Mouse (Mus musculus) heart, adult 2 months (tissue): Measurements from ENCODE around the gene Acat3. TPM values are rescaled to one million over a fixed set of nuclear protein-coding genes. Genes with fewer than 3 reads are reported as not detected.
"Not testable (repeated sequence)": the region's sequence is repeated elsewhere in the genome, so short reads cannot be mapped to it uniquely, and the experiment has no call there.

Experiments used
- DNase-seq, 2 experiments: peaks; one replicate each; pipeline ENCODE4 v3.0.0; 2021
- H3K27ac ChIP-seq: fragments of 200-600 bp; 2 replicates; pipeline ENCODE4 v1.8.1; 2022
- H3K27me3 ChIP-seq: fragments of 200-500 bp; 2 replicates; pipeline ENCODE4 v1.6.1; 2012; ENCODE audit warnings: mild to moderate bottlenecking, low read length, inconsistent platforms, mixed read lengths; ENCODE audit not compliant: control insufficient read depth, insufficient read depth
- H3K36me3 ChIP-seq: fragments of 200-500 bp; 2 replicates; pipeline ENCODE4 v1.6.1; 2012; ENCODE audit warnings: low read length, inconsistent platforms; ENCODE audit not compliant: control insufficient read depth, insufficient read depth
- H3K4me1 ChIP-seq: fragments of 200-500 bp; 2 replicates; pipeline ENCODE4 v1.6.1; 2011; ENCODE audit warnings: low read length; ENCODE audit not compliant: control insufficient read depth, insufficient read depth
- H3K4me3 ChIP-seq: fragments of 200-600 bp; 2 replicates; pipeline ENCODE4 v1.8.1; 2022
- H3K79me2 ChIP-seq: fragments of 200-500 bp; replicated peaks from 2 replicates; pipeline ENCODE4 v1.6.1; 2012; ENCODE audit warnings: mild to moderate bottlenecking, inconsistent platforms, low read length, moderate library complexity, mixed read lengths; ENCODE audit not compliant: control insufficient read depth, insufficient read depth
- H3K9ac ChIP-seq: fragments of 200-500 bp; 2 replicates; pipeline ENCODE4 v1.6.1; 2012; ENCODE audit warnings: low read depth, mild to moderate bottlenecking, control low read depth, inconsistent platforms, low read length, mixed read lengths
- CTCF ChIP-seq: fragments of 200-600 bp; IDR thresholded peaks from 2 replicates; pipeline ENCODE4 v1.8.1; 2022; ENCODE audit warnings: antibody characterized with exemption, mild to moderate bottlenecking, moderate library complexity
- EP300 ChIP-seq: fragments of 200-500 bp; IDR thresholded peaks from 2 replicates; pipeline ENCODE4 v1.6.1; 2011; ENCODE audit warnings: low read depth, low read length, control low read depth; ENCODE audit not compliant: insufficient read depth
- POLR2A ChIP-seq: fragments of 200-500 bp; IDR thresholded peaks from 2 replicates; pipeline ENCODE4 v1.6.1; 2011; ENCODE audit warnings: mild to moderate bottlenecking, low read depth, low read length, control low read depth; ENCODE audit not compliant: insufficient read depth
- WGBS: fragments of 180-500 bp; shearing (Covaris S2); methylation state at CpG from one replicate; pipeline ENCODE4 v1.1.7; 2018; 5-methylcytosine and 5-hydroxymethylcytosine counted together
- intact Hi-C: fragments of 180-260 bp; cut with DNase I; formaldehyde crosslinking; loops from one replicate; pipeline ENCODE4 v1.15.1; 2025
- polyA plus RNA-seq: library from polyadenylated mRNA; depleted of rRNA; stranded (reverse); fragments of >200 nt; gene quantifications from 2 replicates; pipeline ENCODE4 v1.2.3, GENCODE M21; 2012
- total RNA-seq, 2 experiments: library from RNA; stranded (reverse); gene quantifications; 2 replicates each; pipeline ENCODE4 v1.2.3; 2021

Gene Acat3
- total and polyA plus RNA-seq, 3 experiments = 0.33 TPM; not detected in 2

- intact Hi-C loops = no loop called here
- TF ChIP-seq EP300 = no peak
- no peak for TF ChIP-seq CTCF
- no peak for TF ChIP-seq POLR2A
- Histone ChIP-seq H3K27ac (no peak overlapping the region), H3K27me3 (no peaks in the 10 kb centered on the region; the same call in 1 of the 2 replicates), H3K4me1 (no peaks in the 10 kb centered on the region), H3K4me3 (no peak overlapping the region), H3K9ac (no peak overlapping the region), H3K36me3 (no peaks in the 10 kb centered on the region), H3K79me2 (no peaks in the 10 kb centered on the region)
- WGBS = 75% methylated on average over 8 of the region's 8 CpGs
- no peak for DNase-seq
Measured at GRCm38 (mm10) chr17:12941543-12942260, 1.3 kb upstream of the Acat3 start.

- H3K79me2 ChIP-seq, intact Hi-C loops, DNase-seq, H3K4me3 ChIP-seq, H3K9ac ChIP-seq, H3K36me3 ChIP-seq, H3K27ac ChIP-seq, H3K4me1 ChIP-seq, H3K27me3 ChIP-seq: not testable (repeated sequence)
- WGBS = 49% methylated on average over 2 of the region's 12 CpGs
Measured at GRCm38 (mm10) chr17:12939377-12940148, 837 bp downstream of the Acat3 start.

- no peak for TF ChIP-seq POLR2A
- no peak for TF ChIP-seq CTCF
- no peak for TF ChIP-seq EP300
- H3K27ac ChIP-seq = no peak overlapping the region
- H3K79me2 ChIP-seq = no peaks in the 10 kb centered on the region
- H3K4me3 ChIP-seq = no peak overlapping the region
- no peak for DNase-seq
- no peaks in the 10 kb centered on the region for H3K4me1 ChIP-seq
- no peaks in the 10 kb centered on the region for H3K36me3 ChIP-seq
- intact Hi-C loops = no loop called here
- H3K9ac ChIP-seq = no peak overlapping the region
- WGBS = 70% methylated on average over 2 of the region's 2 CpGs
- no peaks in the 10 kb centered on the region; the same call in 1 of the 2 replicates for H3K27me3 ChIP-seq
Measured at GRCm38 (mm10) chr17:12938077-12938476, 2.3 kb downstream of the Acat3 start.

- no peak overlapping the region for H3K9ac ChIP-seq
- H3K4me1 ChIP-seq = no peaks in the 10 kb centered on the region
- H3K27ac ChIP-seq = no peak overlapping the region
- DNase-seq = no peak
- intact Hi-C loops = no loop called here
- no peaks in the 10 kb centered on the region for H3K79me2 ChIP-seq
- no peak for TF ChIP-seq CTCF
- no peak for TF ChIP-seq EP300
- TF ChIP-seq POLR2A = no peak
- 77% methylated on average over 2 of the region's 2 CpGs for WGBS
- H3K36me3 ChIP-seq = no peaks in the 10 kb centered on the region
- H3K4me3 ChIP-seq = no peak overlapping the region
- H3K27me3 ChIP-seq = no peaks in the 10 kb centered on the region; the same call in 1 of the 2 replicates
Measured at GRCm38 (mm10) chr17:12937412-12937970, 2.9 kb downstream of the Acat3 start.

- intact Hi-C loops = no loop called here
- no peak for TF ChIP-seq CTCF
- no peak for TF ChIP-seq POLR2A
- TF ChIP-seq EP300 = no peak
- no peak overlapping the region for H3K27ac ChIP-seq
- DNase-seq = no peak
- no peak overlapping the region for H3K4me3 ChIP-seq
- H3K4me1 ChIP-seq = no peaks in the 10 kb centered on the region
- no peaks in the 10 kb centered on the region for H3K36me3 ChIP-seq
- no peaks in the 10 kb centered on the region for H3K79me2 ChIP-seq
- H3K9ac ChIP-seq = no peak overlapping the region
- WGBS = 60% methylated on average over 4 of the region's 4 CpGs
- no peaks in the 10 kb centered on the region; the same call in 1 of the 2 replicates for H3K27me3 ChIP-seq
Measured at GRCm38 (mm10) chr17:12935719-12936118, 4.7 kb downstream of the Acat3 start.

- H3K79me2 ChIP-seq, H3K4me3 ChIP-seq, H3K4me1 ChIP-seq, H3K36me3 ChIP-seq, H3K9ac ChIP-seq, DNase-seq, intact Hi-C loops, H3K27me3 ChIP-seq, H3K27ac ChIP-seq: not testable (repeated sequence)
- 94% methylated on average over 5 of the region's 5 CpGs for WGBS
Measured at GRCm38 (mm10) chr17:12931576-12931975, 8.8 kb downstream of the Acat3 start.
